ENCODE assay signal across 10 mouse cellular contexts in the genomic region with DNA sequence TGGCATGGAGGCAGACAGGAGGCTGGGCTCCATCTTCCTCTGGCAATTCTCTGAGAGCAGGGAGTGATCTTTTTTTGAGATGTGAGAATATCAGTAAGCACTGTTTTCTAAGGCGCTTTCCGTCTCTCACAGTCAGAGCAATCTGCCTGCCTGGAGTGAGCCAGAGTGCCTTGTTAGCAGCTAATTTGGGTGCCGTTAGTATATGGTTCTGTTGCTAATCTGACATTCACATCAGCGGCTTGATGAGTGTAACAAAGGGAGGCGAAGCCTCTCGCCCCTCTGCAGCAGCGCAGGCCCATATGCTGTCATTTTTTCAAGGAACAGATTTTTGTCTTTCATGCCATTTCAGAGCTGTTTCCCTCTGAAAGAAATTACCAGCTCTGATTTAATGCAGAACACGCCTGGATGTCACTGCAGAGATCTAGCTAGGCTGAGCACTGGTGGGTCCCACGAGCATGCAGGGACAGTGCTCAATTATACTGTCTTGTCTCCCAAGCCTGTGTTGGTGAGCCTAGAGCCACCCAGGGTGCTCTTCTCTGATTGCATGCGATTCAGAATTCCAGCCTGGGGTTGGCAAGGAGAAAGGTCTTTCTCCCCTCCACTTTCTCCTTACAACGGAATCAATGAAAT.
DNase-seq lines count a peak whose midpoint lies in the region; ATAC-seq and TF ChIP-seq lines count a peak whose summit lies in the region.
"Had no signal": no experiment of that assay in that cellular context is flagged by ENCODE, and none has a peak within 500 bp of the region (broad histone marks: within the 10 kb centered on the region; RNA-seq: fewer than 3 reads in every experiment).

No protein-coding gene starts in this region.

- no peak for TF ChIP-seq EP300 in heart, adult 2 months (IDR thresholded peaks at IDR 0.05; ENCODE audit: insufficient read depth, low read depth, low read length)

- H3K4me3 ChIP-seq in neural tube, embryonic 13.5 days = no peak overlapping the region
- no peak overlapping the region for H3K4me3 ChIP-seq in hindbrain, embryonic 13.5 days
- no peak overlapping the region for H3K4me3 ChIP-seq in limb, embryonic 11.5 days (ENCODE audit: low read depth, low read length)
- H3K4me3 ChIP-seq in heart, adult 2 months = no peak overlapping the region

- H3K27ac ChIP-seq in neural tube, embryonic 13.5 days (replicated peaks) = peak overlapping the region; percentile 46
- peak overlapping the region; percentile 68 for H3K27ac ChIP-seq in hindbrain, embryonic 13.5 days
- peak overlapping the region; percentile 63; the same call in 1 of the 2 replicates for H3K27ac ChIP-seq in limb, embryonic 11.5 days (replicated peaks; ENCODE audit: low read depth, low read length)
- no peak overlapping the region for H3K27ac ChIP-seq in heart, adult 2 months
- H3K27ac ChIP-seq: stomach, postnatal 0 days had no signal

- intact Hi-C loops in heart, adult 2 months (cut with DNase I) = no loop called here

- no peak overlapping the region for H3K4me2 ChIP-seq in neural tube, embryonic 13.5 days
- H3K4me2 ChIP-seq in hindbrain, embryonic 13.5 days = no peak overlapping the region
- H3K4me2 ChIP-seq in limb, embryonic 11.5 days (ENCODE audit: low read depth, severe bottlenecking) = no peak overlapping the region

- no peak for TF ChIP-seq POLR2A in heart, adult 2 months (IDR thresholded peaks at IDR 0.05; ENCODE audit: insufficient read depth, low read depth, low read length)

- 0 out of 2 replicates have a peak, but pooled peaks cover 7% of the 10 kb centered on the region for H3K27me3 ChIP-seq in neural tube, embryonic 13.5 days
- H3K27me3 ChIP-seq in hindbrain, embryonic 13.5 days = no peaks in the 10 kb centered on the region
- H3K27me3 ChIP-seq in limb, embryonic 11.5 days (ENCODE audit: control insufficient read depth, insufficient read depth, low read length) = no peaks in the 10 kb centered on the region
- no peaks in the 10 kb centered on the region for H3K27me3 ChIP-seq in heart, adult 2 months (ENCODE audit: control insufficient read depth, insufficient read depth, low read length)

- no peak for DNase-seq in neural tube, embryonic 10.5 days (ENCODE audit: extremely low spot score, low spot score)
- DNase-seq in limb, embryonic 11.5 days (ENCODE audit: low spot score) = no peak
- peak; percentile 43 for DNase-seq in right cerebral cortex, postnatal 4 days
- no peak for DNase-seq in ovary, adult 18-20 months (ENCODE audit: low spot score)
- no peak for DNase-seq in ovary, postnatal 10 days (ENCODE audit: low spot score)
- no peak for DNase-seq in heart, adult 2 months
- DNase-seq: lung, postnatal 4 days had no signal

- ATAC-seq in neural tube, embryonic 13.5 days (ENCODE audit: low read depth) = no peak
- ATAC-seq in hindbrain, embryonic 13.5 days (ENCODE audit: low FRiP score) = peak; percentile 45
- ATAC-seq in limb, embryonic 11.5 days (ENCODE audit: insufficient number of reproducible peaks, low FRiP score, low TSS enrichment, low read depth) = no peak

- H3K79me2 ChIP-seq in heart, adult 2 months (replicated peaks; ENCODE audit: control insufficient read depth, insufficient read depth, low read length) = no peaks in the 10 kb centered on the region

- no peaks in the 10 kb centered on the region for H3K9me3 ChIP-seq in neural tube, embryonic 13.5 days
- no peaks in the 10 kb centered on the region for H3K9me3 ChIP-seq in hindbrain, embryonic 13.5 days
- H3K9me3 ChIP-seq in limb, embryonic 11.5 days (ENCODE audit: control insufficient read depth, low read length) = no peaks in the 10 kb centered on the region

- no peaks in the 10 kb centered on the region for H3K36me3 ChIP-seq in neural tube, embryonic 13.5 days
- H3K36me3 ChIP-seq in hindbrain, embryonic 13.5 days = no peaks in the 10 kb centered on the region
- no peaks in the 10 kb centered on the region for H3K36me3 ChIP-seq in limb, embryonic 11.5 days (ENCODE audit: control insufficient read depth, insufficient read depth, low read length)
- no peaks in the 10 kb centered on the region for H3K36me3 ChIP-seq in heart, adult 2 months (ENCODE audit: control insufficient read depth, insufficient read depth, low read length)

- no peak for TF ChIP-seq CTCF in heart, adult 2 months (IDR thresholded peaks at IDR 0.05)

- peaks cover 39% of the 10 kb centered on the region for H3K4me1 ChIP-seq in neural tube, embryonic 13.5 days (replicated peaks)
- H3K4me1 ChIP-seq in hindbrain, embryonic 13.5 days (replicated peaks) = peaks cover 48% of the 10 kb centered on the region
- peaks cover 34% of the 10 kb centered on the region for H3K4me1 ChIP-seq in limb, embryonic 11.5 days (ENCODE audit: control insufficient read depth, insufficient read depth, low read length)
- no peaks in the 10 kb centered on the region for H3K4me1 ChIP-seq in heart, adult 2 months (ENCODE audit: control insufficient read depth, insufficient read depth, low read length)

- no peak overlapping the region for H3K9ac ChIP-seq in neural tube, embryonic 13.5 days
- peak overlapping the region; percentile 40 for H3K9ac ChIP-seq in hindbrain, embryonic 13.5 days
- no peak overlapping the region for H3K9ac ChIP-seq in limb, embryonic 11.5 days (ENCODE audit: low read length)
- H3K9ac ChIP-seq in heart, adult 2 months (ENCODE audit: low read depth, low read length) = no peak overlapping the region

- WGBS in neural tube, embryonic 13.5 days = 54% methylated on average over 11 of the region's 11 CpGs
- 56% methylated on average over 11 of the region's 11 CpGs for WGBS in hindbrain, embryonic 13.5 days
- WGBS in limb, embryonic 11.5 days = 40% methylated on average over 11 of the region's 11 CpGs
- WGBS in heart, adult 2 months = 86% methylated on average over 11 of the region's 11 CpGs
